Comparison of ENCODE assay signal across 17 mouse cellular contexts in the genomic region with DNA sequence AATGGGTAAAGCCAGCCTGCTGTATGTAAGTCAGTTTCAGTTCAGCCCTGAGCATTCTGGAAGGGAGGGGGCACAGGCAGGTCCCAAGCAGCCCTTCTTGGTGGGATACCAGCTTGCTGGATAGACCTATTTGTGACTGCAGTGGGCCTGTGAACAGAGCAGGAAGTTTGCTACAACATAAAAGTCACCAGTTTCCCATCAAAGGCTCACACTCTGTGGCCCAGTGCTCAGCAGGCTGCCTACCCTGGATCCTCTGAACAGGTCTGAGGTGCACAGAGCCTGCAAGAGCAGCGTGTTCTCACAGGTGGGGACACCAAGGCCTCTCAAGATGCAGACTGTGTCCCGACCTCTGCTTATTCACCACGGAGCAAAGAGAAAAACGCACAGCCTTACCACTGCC. TPM values are rescaled to one million over a fixed set of nuclear protein-coding genes. Genes with fewer than 3 reads are reported as not detected.
DNase-seq lines count a peak whose midpoint lies in the region; ATAC-seq and TF ChIP-seq lines count a peak whose summit lies in the region.
"Had no signal": no experiment of that assay in that cellular context is flagged by ENCODE, and none has a peak within 500 bp of the region (broad histone marks: within the 10 kb centered on the region; RNA-seq: fewer than 3 reads in every experiment).

No protein-coding gene starts in this region.

- intact Hi-C loops in gastrocnemius, adult 2 months (cut with DNase I), result no loop called here

- 0 out of 2 replicates have a peak, but pooled peaks cover 2% of the 10 kb centered on the region for H3K4me1 ChIP-seq in lung, embryonic 14.5 days (ENCODE audit: insufficient read depth)
- H3K4me1 ChIP-seq in stomach, embryonic 16.5 days (ENCODE audit: control insufficient read depth, insufficient read depth, low read length), result no peaks in the 10 kb centered on the region
- H3K4me1 ChIP-seq in stomach, postnatal 0 days (replicated peaks; ENCODE audit: control insufficient read depth, insufficient read depth), result no peaks in the 10 kb centered on the region

- WGBS in lung, embryonic 14.5 days, result 40% methylated on average over 4 of the region's 4 CpGs
- 53% methylated on average over 4 of the region's 4 CpGs for WGBS in stomach, embryonic 16.5 days
- WGBS in stomach, postnatal 0 days, result 62% methylated on average over 4 of the region's 4 CpGs

- no peak for DNase-seq in gastrocnemius, adult 2 months
- no peak for DNase-seq in gastrocnemius, postnatal 25 days
- DNase-seq in lung, embryonic 14.5 days, result no peak
- DNase-seq in lung, postnatal 36 days, result no peak
- DNase-seq in stomach, postnatal 0 days (ENCODE audit: low spot score), result no peak
- DNase-seq in spleen, postnatal 4 days (ENCODE audit: low spot score in 2 of 2), result no peak
- DNase-seq: adrenal gland, postnatal 10 days; cerebellum, adult 2 months; gastrocnemius, postnatal 10 days; heart, postnatal 4 days; kidney, adult 8-10 months had no signal

- peaks cover 7% of the 10 kb centered on the region; the same call in 1 of the 2 replicates for H3K27me3 ChIP-seq in lung, embryonic 14.5 days (ENCODE audit: insufficient read depth, low read length)
- peaks cover 8% of the 10 kb centered on the region for H3K27me3 ChIP-seq in stomach, embryonic 16.5 days (ENCODE audit: control insufficient read depth, insufficient read depth, low read length)
- no peaks in the 10 kb centered on the region for H3K27me3 ChIP-seq in stomach, postnatal 0 days (ENCODE audit: control insufficient read depth, insufficient read depth, low read length)

- H3K36me3 ChIP-seq in lung, embryonic 14.5 days (ENCODE audit: insufficient read depth), result no peaks in the 10 kb centered on the region
- no peaks in the 10 kb centered on the region for H3K36me3 ChIP-seq in stomach, embryonic 16.5 days (ENCODE audit: control insufficient read depth, insufficient read depth, low read length)
- no peaks in the 10 kb centered on the region for H3K36me3 ChIP-seq in stomach, postnatal 0 days (ENCODE audit: control insufficient read depth, insufficient read depth, low read length)
- H3K36me3 ChIP-seq: embryonic facial prominence, embryonic 12.5 days had no signal

- no peak overlapping the region for H3K4me2 ChIP-seq in lung, embryonic 14.5 days
- no peak overlapping the region for H3K4me2 ChIP-seq in stomach, embryonic 16.5 days (ENCODE audit: low read depth, low read length)
- no peak overlapping the region for H3K4me2 ChIP-seq in stomach, postnatal 0 days (replicated peaks; ENCODE audit: low read depth)
- H3K4me2 ChIP-seq: embryonic facial prominence, embryonic 12.5 days; liver, embryonic 11.5 days had no signal

- TF ChIP-seq EP300 in stomach, postnatal 0 days (optimal IDR thresholded peaks at IDR 0.05), result no peak

- H3K27ac ChIP-seq in gastrocnemius, adult 2 months, result peak overlapping the region; percentile 76
- 0 out of 2 replicates have a peak overlapping the region, but pooled peaks have one; percentile 18 for H3K27ac ChIP-seq in lung, embryonic 14.5 days (ENCODE audit: low read depth)
- H3K27ac ChIP-seq in stomach, embryonic 16.5 days (ENCODE audit: low read length), result no peak overlapping the region
- no peak overlapping the region for H3K27ac ChIP-seq in stomach, postnatal 0 days (replicated peaks)
- H3K27ac ChIP-seq: embryonic facial prominence, embryonic 12.5 days had no signal

- no peak overlapping the region for H3K9ac ChIP-seq in lung, embryonic 14.5 days
- 0 out of 2 replicates have a peak overlapping the region, but pooled peaks have one; percentile 15 for H3K9ac ChIP-seq in stomach, embryonic 16.5 days (ENCODE audit: low read length)
- no peak overlapping the region for H3K9ac ChIP-seq in stomach, postnatal 0 days (ENCODE audit: low read length)
- H3K9ac ChIP-seq: embryonic facial prominence, embryonic 12.5 days had no signal

- H3K4me3 ChIP-seq in gastrocnemius, adult 2 months, result no peak overlapping the region
- H3K4me3 ChIP-seq in lung, embryonic 14.5 days (ENCODE audit: low read depth, low read length), result no peak overlapping the region
- no peak overlapping the region for H3K4me3 ChIP-seq in stomach, embryonic 16.5 days (replicated peaks; ENCODE audit: low read length)
- no peak overlapping the region for H3K4me3 ChIP-seq in stomach, postnatal 0 days (ENCODE audit: low read depth, low read length)
- H3K4me3 ChIP-seq: embryonic facial prominence, embryonic 12.5 days; megakaryocyte, embryonic 14.5 days had no signal

- TF ChIP-seq CTCF in gastrocnemius, adult 2 months (IDR thresholded peaks at IDR 0.05), result no peak
- no peak for TF ChIP-seq CTCF in lung, embryonic 14.5 days (IDR thresholded peaks at IDR 0.05; ENCODE audit: low read depth)
- TF ChIP-seq CTCF in stomach, postnatal 0 days (IDR thresholded peaks at IDR 0.05; ENCODE audit: low read depth), result no peak

- no peaks in the 10 kb centered on the region for H3K9me3 ChIP-seq in lung, embryonic 14.5 days (ENCODE audit: low read depth, low read length)
- H3K9me3 ChIP-seq in stomach, embryonic 16.5 days (replicated peaks; ENCODE audit: control insufficient read depth, low read length), result no peaks in the 10 kb centered on the region
- no peaks in the 10 kb centered on the region for H3K9me3 ChIP-seq in stomach, postnatal 0 days (ENCODE audit: control insufficient read depth, low read length)
- H3K9me3 ChIP-seq: embryonic facial prominence, embryonic 12.5 days; megakaryocyte, embryonic 14.5 days had no signal

- ATAC-seq in lung, embryonic 14.5 days (ENCODE audit: insufficient read depth), result no peak
- ATAC-seq in stomach, embryonic 16.5 days (ENCODE audit: insufficient read depth, low FRiP score), result no peak
- no peak for ATAC-seq in stomach, postnatal 0 days (ENCODE audit: low FRiP score, low TSS enrichment)
- no peak for ATAC-seq in erythroid progenitor cell, adult 5-6 weeks (replicated peaks; ENCODE audit: low FRiP score, poor library complexity, severe bottlenecking)
- ATAC-seq: lung, postnatal 0 days had no signal

RNA-seq across cellular contexts. Expression of a gene that starts 5.7 kb away (rescaled TPM):
- total RNA-seq in gastrocnemius, adult 2 months (2021), result 10 to 100 TPM; 14.3 to 17.3 TPM
- 10 to 100 TPM; 13.9 to 16.7 TPM for total RNA-seq in gastrocnemius, postnatal 25 days (2021)
- 11.6 and 13.0 TPM in 2 replicates for polyA plus RNA-seq in lung, embryonic 14.5 days (2014; fragmentation: Nextera tagmentation; extraction: Ambion mirVana)
- polyA plus RNA-seq in stomach, embryonic 16.5 days (2015; fragmentation: Nextera tagmentation; extraction: Ambion mirVana), result 2.9 and 3.4 TPM in 2 replicates
- polyA plus RNA-seq in stomach, postnatal 0 days (2015; fragmentation: Nextera tagmentation; extraction: Ambion mirVana), result 3.1 and 3.6 TPM in 2 replicates
- total RNA-seq in erythroid progenitor cell, adult 5-6 weeks (2015; ENCODE audit: low replicate concordance), result 1.3 TPM in 1 of 2 replicates, not detected in the other
- 1.6 TPM in 1 of 2 replicates, not detected in the other for total RNA-seq in erythroid progenitor cell, adult 5-6 weeks (2017; ENCODE audit: low replicate concordance)

RNA-seq across cellular contexts. Expression of a gene that starts 49.6 kb away (rescaled TPM):
- total RNA-seq in gastrocnemius, adult 2 months (2021), result 10 to 100 TPM; 18.9 to 19.6 TPM
- 10 to 100 TPM in 1 of 2 experiments, 1 to 10 TPM in 1; 8.6 to 11.1 TPM for total RNA-seq in gastrocnemius, postnatal 25 days (2021)
- 2.3 TPM in 2 replicates for polyA plus RNA-seq in lung, embryonic 14.5 days (2014; fragmentation: Nextera tagmentation; extraction: Ambion mirVana)
- 5.7 and 6.9 TPM in 2 replicates for polyA plus RNA-seq in stomach, embryonic 16.5 days (2015; fragmentation: Nextera tagmentation; extraction: Ambion mirVana)
- polyA plus RNA-seq in stomach, postnatal 0 days (2015; fragmentation: Nextera tagmentation; extraction: Ambion mirVana), result 4.8 and 5.5 TPM in 2 replicates
- total RNA-seq in erythroid progenitor cell, adult 5-6 weeks (2015; ENCODE audit: low replicate concordance), result 21.0 and 23.1 TPM in 2 replicates
- total RNA-seq in erythroid progenitor cell, adult 5-6 weeks (2017; ENCODE audit: low replicate concordance), result 12.1 and 15.4 TPM in 2 replicates

Comparison
In these comparisons a context has a peak if more than half of its experiments do, and no peak if none do; other contexts are left out.
1. H3K27ac ChIP-seq: peak in gastrocnemius, adult 2 months (single experiment) and lung, embryonic 14.5 days (single experiment); none in stomach, embryonic 16.5 days (single experiment) and stomach, postnatal 0 days (single experiment).
2. RNA of a gene that starts 5.7 kb away (total RNA-seq): 14.3 to 17.3 TPM in gastrocnemius, adult 2 months and 13.9 to 16.7 TPM in gastrocnemius, postnatal 25 days; 1.3 to 1.6 TPM in erythroid progenitor cell, adult 5-6 weeks; every median in the first group is over 4 times any median in the second.